Mouse (Mus musculus) 3T3-L1 (cell line): ENCODE measurements at regions not wholly inside any gene's neighbourhood (a gene's known extent, or its start where the extent isn't known, plus 50 kb on each side); places are given as distances from the start of the nearest gene placed in this dataset.
A peak's percentile ranks its signal among the peaks of the same experiment; 100 is the strongest.
"Not testable (repeated sequence)": the region's sequence is repeated elsewhere in the genome, so short reads cannot be mapped to it uniquely, and the experiment has no call there.

Experiments used
- DNase-seq: peaks from one replicate; pipeline ENCODE4 v3.0.0-alpha.2; 2015; ENCODE audit warnings: low read depth, low spot score

DNA sequence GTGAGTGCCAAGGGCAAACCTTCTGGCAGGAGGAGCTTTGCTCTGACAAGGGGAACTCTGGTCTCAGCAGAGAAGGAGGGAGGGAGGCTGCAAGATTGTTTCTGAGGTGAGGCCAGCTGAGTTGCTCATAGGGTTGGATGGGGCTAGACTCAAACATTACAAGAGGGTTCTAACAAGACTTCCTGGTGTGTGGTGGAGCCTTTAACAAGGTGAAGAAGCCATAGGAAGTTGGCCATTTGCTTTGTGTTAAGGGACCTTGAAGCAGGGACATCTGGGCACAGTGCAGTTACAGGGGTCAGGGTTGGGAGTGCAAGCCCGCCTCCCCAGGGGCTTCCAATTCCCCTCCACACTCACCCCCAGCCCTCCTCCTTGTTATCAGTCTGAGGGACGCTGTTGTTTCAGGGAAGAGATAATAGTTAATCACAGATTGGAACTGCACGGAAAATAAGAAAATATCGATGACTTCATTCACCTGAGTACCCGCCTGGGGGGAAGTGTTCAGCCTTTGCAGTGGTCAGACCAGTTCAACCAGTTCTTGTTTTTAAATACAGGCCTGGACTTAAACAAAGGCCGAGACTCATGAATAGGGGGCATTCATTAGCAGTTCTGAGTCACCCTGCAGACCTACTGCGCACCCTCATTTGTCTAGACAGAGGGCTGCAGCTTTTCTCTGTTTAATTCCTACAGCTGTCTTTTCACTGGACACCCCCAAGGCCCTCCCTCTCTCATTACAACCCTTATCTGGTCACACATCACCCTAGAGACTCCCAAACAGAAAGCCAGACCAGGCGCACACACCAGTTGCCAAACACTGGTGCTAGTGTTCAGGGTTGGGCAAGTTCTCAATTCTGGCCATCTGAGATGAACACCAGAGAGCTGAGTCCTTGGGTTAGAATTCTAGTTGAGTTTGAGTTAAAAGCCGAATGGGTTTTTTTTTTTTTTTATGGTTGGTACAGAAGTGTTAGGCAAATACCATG, 139.5 kb downstream of the Bcl2l11 start:
- DNase-seq, result no peak

DNA sequence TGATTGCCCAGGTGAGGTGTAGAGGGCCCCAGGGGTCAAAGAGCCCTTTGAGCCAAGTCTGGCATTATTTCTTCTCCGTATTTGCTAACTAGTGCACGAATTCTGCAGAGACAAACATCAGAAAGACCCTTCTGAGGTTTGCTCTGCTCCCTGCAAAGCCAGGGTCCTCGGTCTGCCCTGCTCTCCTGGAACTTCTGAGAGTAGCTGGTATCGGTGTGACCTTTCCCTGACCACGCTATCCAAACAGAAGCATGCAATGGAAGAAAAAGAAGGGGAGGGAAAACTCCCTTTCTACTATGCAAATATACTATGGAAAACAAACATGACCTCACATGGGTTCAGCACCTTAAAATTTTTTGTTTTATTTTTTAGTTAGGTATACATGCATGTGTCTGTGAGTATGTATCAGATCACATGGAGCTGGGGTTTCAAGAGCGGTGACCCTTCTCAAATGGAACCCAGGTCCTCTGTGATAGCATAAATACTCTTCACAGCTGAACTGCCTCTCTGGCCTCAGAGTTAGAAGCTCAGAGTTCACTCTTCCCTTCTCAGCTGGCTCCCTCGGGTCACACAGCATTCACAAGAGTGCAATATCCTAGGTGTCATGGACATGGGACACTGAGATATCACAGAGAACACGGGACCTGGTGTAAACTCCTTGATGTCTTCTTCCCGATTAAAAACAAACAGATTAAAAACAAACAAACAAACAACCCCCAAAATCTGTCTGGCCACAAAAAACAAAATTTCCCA, 144.7 kb downstream of the Bcl2l11 start:
- DNase-seq, result no peak

DNA sequence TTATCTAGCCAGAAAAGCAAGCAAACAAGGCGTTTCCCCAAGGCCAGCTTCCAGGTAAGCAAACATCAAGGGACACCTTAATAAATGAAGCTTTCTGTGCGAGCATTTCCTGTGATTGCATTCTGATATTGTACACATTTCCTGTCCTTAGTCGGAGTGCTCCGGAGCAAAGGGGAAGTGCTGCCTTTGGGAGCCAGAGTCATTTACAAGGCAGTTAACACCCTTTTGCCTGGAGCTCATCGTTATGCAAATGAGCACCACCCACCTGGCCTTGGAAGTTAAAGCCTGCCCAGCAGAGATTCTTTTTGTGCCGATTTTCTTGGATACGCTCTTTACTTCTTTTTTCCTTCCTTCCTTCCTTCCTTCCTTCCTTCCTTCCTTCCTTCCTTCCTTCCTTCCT, 147.0 kb downstream of the Bcl2l11 start:
- no peak for DNase-seq

DNA sequence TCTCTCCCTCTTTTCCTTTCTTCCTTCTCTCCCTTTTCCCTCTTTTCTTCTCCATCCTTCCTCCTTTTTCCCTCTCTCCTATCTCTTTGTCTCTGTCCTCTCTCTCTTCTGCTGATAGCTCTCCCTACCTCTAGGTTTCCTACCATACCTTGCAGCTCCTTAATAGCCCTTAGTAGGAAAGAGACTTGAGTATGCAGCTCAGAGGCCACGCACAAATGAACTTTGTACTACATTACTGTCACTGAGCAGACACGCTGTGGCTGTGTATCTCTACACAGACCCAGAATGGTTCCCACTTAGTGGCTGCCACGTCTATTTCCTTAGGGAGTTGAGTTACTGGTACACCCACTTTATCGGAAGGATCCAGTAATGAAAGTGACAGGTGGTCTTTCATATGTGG, 147.5 kb downstream of the Bcl2l11 start:
- no peak for DNase-seq

DNA sequence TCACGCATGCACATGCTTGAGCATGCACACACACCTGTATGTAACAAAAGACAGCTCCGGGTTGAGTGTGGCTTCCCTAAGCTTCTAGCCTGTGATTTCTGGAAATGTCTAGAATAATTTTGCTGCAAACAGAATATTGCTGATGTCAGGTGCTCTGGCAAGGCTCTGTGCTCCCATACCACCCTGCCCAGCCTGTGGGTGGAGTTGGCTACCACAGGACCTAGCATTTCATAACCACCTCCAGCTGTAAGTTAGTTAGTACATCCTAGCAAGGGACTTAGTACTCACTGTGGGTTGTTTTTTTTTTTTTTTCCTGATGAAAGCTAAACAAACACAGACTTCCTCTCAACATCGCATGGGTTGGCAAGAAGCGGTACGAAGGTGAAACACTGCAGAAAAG, 150.5 kb downstream of the Bcl2l11 start:
- DNase-seq, result no peak

DNA sequence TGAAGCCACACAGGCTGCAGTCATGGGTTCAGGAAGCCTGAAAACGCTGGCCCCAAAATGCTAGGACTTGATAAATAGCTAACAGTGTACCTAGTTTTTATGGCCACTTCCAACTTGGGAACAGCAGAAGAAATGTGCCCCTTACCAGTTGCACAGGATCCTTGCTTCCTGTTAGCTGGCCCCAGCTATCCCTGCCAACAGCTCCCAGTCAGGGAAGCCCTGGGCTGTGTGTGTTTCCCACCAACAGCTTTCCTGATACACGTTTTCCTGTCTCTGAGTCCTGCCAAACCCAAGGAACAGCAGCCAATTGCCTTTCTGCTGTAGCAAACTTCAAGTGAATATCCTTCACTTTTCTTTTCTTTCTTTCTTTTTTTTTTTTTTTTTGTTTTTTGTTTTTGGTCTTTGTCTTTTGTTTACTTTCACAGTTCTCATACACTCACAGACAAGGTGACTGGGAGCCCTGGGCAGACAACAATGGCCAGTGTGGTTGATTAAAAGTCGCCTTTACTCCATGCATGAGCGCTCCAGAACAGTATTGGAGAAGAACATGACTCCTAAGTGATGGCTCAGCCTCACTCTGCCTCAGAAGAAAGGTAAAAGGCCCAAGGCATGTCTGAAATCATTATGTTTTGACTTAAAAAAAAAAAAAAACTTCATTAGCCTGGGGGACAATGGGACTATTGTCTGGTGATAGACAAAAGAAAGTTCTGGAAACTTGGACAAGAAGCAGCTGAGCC, 151.7 kb downstream of the Bcl2l11 start:
- DNase-seq, result no peak

DNA sequence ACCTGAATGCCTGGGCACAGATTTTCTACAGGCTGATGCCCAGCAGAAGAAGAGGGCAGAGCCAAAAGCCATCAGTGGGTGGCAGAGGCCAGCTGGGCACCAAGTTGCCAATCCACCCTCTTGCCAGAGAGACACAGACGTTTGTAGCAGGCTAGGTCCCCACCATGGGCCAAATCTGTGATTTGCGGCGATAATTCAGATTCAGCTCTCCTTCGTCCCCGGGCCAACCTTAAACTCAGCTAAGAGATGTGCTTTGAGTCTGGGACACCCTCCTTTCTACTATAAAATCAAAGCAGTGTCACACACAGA, 152.2 kb downstream of the Bcl2l11 start:
- DNase-seq, result no peak

DNA sequence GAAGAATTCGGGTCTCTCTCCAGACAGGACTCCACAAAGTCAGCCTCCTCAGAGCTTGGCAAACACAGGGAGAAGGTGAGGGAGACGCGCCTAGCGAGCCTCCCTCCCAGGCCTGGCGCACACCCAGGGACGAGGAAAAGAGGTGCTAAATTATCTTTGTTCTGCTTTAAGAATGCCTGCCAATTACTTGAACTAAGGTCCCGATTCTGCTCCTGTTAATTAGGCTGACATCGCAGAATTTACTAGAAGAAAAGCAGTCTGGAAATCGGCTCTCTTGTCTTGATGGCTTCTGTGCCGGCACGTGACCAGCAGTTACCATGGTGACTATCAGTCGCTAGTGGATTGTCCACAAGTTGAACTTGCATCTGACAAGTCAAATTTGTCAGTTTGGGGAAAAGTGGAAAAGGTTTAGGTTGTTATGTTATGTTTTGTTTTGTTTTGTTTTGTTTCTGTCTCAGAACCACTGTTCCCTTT, 152.8 kb downstream of the Bcl2l11 start:
- DNase-seq, result no peak

DNA sequence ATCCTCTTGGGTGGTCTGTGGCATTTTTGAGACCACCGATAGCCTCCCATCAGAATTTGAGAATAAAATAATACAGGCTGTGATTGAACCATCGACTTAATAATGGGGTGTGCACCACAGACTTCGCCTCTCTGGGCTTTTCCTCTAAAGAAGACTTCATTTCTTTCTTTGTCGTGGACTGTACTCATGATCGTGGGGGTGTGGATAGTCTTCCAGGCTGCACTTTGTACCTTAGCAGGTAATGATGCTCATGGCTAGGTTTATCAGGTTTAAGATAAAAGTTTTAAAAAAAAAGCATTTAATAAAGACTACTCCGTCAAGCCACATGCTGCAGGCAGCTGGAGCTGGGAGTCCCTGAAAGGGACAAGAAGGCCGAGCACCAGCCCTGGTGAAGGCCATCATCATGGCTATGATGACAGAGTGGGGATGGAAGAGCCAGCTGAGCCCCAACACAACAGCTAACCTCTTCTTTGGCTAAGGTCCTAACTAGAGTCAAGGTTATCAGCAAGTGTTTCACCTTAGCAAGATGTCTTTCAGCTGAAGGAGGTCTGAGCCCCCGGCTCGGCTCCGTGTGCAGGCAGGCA, 153.4 kb downstream of the Bcl2l11 start:
- DNase-seq, result no peak

DNA sequence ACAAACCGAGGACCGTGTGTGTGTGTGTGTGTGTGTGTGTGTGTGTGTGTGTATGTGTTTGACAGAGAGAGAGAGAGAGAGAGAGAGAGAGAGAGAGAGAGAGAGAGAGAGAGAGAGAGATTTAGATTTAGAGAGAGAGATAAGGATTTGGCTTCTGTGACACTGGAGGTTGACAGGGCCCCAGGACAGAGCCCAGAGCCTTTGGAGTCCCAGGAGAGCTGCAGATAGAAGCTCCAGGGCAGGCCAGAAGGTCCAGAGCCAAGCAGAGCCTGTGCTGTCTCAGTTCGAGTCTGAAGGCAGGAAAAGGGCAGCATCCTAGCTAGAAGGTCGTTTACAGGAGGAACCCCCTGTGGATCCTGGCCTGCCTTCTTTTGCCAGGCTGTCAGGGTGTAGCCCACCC, 156.8 kb downstream of the Bcl2l11 start:
- no peak for DNase-seq

DNA sequence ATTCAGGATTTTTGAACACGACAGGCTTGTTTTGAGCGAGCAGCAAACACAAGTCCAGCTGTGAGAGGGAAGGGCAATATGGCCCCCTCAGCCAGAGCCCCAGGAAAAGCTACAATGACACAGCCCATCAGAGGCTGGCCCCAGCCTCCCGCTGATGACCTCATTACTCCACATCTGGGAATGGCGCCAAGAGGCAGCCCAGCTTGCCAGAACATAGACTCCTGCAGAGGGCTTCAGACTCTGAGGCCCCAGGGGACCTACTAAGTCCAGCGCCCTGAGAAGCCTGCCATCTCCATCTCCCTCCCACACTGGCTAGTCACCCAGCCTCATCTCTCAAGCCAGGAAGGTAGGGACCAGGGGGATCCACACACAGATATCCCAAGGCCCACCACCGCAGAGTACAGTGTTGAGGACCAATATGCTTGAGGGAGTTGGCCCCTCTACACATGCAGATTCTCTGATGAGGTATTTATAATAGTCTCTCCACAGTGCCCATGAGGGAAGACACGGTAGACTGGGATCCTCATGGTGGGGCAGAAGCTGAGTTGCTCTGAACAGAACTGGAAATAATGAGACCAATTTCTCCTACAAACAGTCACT, 159.1 kb downstream of the Bcl2l11 start:
- peak; percentile 98 for DNase-seq

DNA sequence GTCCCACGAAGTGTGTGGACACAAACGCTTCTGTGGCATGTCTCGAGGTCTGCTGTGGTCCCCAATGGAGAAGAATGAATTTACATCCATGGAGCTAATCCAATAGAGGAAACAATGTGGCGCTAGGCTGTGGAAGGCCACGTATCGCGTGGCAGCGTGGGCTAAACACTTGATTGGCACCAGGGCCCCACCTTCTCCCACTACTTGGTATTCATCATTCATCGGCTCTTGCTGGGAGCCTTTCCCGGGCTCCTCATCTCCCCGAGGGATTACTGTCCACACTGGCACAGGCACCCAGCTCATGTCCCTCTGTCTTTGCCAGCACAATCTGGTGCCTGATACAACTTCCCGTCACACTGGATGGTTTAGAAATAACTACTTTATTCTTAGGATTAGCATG, 159.6 kb downstream of the Bcl2l11 start:
- DNase-seq, result no peak

DNA sequence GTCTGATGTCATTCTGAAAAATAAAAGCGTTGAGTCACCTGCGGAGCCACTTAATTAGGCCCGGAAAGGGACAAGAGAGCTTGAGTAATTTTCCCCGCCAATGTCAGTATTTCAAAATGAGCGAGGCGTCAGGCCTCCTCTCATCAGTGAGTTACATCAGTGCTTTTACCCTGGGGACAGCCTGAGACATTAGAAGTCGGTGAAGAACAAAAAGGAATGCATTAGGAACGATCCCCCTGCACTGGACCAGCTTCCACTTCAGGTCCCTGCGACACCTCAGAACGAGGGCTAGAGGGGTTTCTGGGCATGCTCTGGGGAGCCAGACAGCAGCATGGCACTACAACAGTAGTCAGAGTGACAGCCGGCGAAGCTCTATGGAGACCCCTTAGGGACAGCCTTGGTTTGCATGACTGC, 162.3 kb downstream of the Bcl2l11 start:
- DNase-seq, result no peak

DNA sequence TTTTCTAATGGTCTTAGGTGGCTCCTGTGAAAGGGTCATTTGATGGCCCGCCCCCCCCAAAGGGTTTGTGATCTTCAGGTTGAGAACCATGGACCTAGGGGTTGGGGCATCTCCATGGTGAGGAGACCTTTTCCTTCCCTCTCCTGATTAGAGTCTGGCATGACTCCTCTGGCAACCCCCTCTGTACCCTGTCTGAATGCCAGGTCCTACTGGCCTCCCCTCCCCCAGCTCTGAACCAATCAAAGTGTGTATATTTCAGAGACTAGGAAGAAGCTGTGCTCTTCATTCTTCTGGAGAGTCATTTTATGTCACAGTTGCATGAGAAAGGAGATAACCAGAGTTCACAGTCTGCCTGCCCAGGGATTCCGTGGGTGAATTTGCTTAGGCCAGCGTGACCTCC, 164.8 kb downstream of the Bcl2l11 start:
- no peak for DNase-seq

DNA sequence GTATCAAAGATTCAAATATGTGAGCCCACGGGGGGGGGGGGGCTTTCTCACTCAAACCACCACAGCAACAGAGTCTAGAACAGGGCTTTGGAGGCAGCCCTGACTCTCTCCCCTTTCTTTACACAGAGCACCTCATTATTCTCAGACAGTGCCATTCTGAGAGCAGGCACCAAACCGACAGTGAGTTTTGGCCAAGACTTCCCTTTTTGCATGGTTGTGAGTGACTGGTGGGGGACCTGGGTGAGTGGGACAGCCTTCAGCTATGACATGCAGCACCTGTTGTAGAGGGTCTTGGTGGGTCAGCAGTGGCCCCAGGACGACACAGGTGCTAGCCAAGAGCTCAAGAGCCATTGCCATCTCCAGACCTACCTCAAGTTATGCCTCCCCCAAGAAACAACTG, 168.8 kb downstream of the Bcl2l11 start:
- DNase-seq, result no peak

DNA sequence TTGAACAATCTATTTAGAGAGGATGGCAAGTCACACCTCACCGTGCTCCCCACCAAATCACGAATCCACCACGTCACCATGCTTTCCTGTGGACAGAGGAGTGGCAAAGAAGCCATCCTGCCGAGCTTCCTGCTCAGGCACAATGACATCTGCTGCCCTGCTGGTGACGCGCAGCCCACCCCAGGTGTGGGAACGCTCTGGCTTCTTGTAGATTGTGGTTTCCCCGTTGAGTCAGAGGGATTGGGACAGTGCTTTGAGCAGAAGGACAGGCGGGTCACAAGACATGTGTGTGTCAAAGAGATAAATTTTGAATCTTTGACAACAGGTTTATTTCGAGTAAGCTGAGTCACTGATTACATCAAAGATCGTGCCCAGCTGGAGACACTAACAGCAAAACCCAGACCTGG, 169.2 kb downstream of the Bcl2l11 start:
- peak; percentile 63 for DNase-seq

DNA sequence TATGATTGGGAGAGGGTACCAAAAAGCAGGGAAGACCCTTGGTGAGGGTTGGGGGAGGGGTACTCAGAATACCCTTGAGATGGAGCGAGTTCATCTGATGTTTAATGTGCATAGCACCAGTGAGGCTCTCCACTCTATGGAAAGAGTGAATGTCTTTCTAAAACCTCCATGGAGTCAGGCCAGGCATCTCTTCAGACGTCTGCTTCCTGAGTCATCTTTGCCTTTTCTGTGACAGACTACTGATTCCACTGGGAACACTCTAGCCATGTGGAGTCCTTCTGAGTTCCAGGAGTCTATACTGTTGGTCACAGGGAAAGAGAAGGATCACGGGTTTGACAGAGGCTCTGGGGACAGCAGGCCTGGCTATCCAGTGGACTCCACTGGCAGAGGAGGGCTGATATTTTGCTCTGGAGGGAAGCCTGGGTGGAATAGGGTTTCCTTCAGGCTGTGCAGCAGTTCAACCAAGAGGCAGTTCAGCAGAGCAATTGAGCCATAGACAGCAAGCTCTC, 169.9 kb downstream of the Bcl2l11 start:
- peak; percentile 86 for DNase-seq

DNA sequence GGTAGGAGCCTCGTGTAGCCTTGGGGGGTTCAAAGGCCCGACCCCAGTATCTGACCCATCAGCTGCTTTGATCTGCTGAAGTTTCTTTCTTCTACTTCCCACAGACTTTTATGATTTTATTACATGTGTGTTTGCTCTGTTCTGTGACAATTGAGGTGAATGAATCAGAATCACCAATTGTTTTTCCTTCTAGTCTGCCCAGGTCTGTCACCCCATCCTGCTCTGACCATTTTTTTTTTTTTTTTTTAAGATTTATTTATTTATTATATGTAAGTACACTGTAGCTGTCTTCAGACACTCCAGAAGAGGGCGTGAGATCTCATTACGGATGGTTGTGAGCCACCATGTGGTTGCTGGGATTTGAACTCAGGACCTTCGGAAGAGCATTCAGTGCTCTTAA, 170.6 kb downstream of the Bcl2l11 start:
- not testable (repeated sequence) for DNase-seq

DNA sequence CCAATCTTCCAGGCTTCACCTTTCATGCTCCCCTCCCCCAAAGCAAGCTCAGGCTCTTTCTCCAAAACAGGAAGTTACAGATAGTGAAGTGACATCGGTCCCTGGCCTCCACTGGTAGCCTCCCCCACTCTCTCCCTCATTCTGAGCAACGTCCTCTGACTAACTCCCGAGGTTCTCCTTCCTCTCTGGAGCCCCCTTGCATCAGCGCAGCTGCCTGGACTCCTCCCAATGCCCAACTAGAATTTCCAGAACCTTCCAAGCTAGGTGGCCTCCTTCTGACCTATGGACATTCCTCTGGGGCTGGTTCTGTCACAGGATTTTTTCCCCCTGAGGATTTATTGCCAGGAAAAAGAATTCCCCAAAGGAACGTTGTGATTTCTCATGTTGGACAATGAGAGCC, 171.1 kb downstream of the Bcl2l11 start:
- peak; percentile 77 for DNase-seq

DNA sequence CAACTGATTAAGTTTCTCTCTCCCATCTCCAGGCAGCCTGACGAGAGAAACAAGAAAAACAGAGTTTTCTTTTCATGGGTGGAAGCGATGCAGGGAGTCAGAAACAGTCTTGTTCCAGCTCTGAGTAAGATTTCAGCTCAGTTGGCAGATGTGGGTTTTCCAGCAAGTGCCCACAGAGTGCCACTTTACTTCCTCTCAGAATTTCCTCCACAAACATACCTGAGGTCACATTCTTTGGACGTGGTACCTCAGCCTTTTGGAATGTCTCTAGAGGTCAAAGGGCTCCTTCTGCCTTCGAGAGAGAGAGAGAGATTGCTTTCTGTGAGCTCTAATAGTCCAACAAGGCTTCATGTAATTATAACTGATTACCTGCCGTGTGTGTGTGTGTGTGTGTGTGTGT, 172.0 kb downstream of the Bcl2l11 start:
- DNase-seq, result peak; percentile 51

DNA sequence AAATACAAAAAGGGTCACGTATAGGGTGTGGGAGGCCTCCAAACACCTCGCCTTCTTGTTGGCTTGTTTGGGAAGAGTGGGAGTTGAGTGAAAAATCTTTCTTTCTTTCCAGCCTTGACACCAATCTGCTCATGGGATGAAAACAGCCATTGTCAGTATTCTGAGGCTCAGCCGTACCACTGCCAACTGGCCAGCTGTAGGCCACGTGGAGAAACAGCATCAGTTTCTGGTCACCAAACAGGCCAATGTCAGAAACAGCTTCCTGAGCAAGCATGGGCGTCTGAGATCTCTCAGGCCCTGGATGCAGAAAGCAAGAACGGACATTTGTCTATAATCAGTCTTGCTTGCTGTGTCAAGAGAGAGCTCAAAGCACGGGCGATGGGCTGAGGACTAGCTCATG, 173.2 kb downstream of the Bcl2l11 start:
- DNase-seq, result no peak
